Mouse (Mus musculus): Measurements from ENCODE around the gene Dnm3.

Gene Dnm3

GRCm38 (mm10) chr1:162121441-162122200 lies 356.2 kb downstream of the Dnm3 start:
- DNase-seq (ENCODE audit: low spot score in 2 of 2) = no peak

DNA sequence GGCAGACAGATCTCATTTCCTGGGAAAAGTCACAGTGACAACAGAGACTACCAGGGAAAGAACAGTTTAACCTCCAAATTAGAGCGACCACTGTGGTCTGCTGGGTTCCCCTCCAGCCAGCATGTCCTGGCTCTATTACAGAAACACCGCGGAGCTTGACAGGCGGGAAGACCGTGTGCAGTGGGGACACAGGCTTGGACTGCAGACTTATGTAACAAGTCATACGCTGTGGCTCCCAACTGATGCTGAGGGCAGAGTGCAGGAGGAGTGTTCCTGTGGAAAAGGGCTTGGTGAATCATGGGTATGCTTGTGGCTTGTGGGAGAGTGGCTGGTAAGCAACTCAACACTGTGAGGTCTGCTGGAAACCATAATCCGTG lies 368.4 kb downstream of the Dnm3 start:
- DNase-seq (ENCODE audit: low spot score in 2 of 2) = no peak

DNA sequence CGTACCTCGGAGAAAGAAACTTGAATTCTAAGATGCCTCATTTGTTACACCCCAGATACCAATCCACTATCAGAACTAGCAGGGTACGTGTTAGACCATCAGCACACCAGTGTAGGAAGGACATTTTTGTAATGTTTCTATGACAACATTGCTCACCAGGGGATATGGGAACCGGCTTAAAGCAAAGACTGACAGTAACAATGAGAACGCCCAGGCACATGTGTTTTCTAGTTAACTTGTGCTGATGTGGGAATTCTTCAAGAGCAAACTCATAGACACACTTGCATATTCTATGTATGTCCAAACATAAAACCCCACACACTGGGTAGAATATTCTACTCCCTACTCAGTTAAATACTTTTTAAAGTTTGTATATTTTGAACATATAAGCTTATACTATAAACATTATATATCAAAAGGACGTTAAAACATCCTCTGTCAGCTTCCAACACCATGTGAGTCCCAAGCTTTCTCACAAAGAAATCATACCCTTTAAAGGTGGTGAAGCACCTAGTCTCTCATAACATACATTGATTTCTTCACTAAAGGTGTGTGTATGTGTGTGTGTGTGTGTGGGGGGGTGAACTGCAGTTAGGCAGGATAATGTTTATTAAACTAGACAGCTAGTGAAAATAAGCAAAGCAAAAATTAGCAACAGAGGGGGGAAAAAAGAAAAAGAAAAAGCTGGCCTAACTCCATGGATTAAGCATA lies 369.0 kb downstream of the Dnm3 start:
- DNase-seq (ENCODE audit: low spot score in 2 of 2) = no peak

GRCm38 (mm10) chr1:162108181-162108671 lies 369.6 kb downstream of the Dnm3 start:
- peak in 1 of 2 experiments; percentile 13 for DNase-seq (ENCODE audit: low spot score in 2 of 2)

DNA sequence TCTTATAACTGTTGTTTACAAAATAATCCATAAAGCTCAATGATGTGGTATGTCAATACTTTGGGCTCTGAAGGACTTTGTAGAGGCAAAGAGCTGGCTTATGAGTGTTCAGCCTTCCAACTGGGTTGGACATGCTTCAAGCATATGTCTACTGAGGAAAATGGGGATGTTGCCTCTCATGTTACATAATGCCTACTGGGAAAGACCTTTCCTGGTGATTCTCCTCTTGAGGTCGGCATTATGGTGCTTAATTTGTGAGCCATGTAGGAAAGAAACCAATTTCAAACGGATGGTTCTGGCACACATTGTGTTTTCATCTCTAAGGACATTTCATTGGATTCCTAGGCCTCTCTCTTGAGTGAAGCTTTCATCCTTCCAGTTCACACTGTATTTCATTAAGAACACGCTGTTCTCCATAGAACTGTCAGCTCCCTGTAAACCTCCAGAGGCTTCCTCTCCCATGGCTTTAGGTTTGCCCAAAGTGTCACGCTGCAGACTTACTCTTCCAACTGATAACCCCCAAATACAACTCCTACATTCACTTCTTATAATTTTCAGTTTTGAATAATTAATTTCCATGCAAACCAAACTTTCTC lies 370.7 kb downstream of the Dnm3 start:
- no peak for DNase-seq (ENCODE audit: low spot score in 2 of 2)

GRCm38 (mm10) chr1:162100961-162101830 lies 376.6 kb downstream of the Dnm3 start:
- DNase-seq (ENCODE audit: low spot score in 2 of 2) = no peak

GRCm38 (mm10) chr1:162100033-162100820 lies 377.6 kb downstream of the Dnm3 start:
- no peak for DNase-seq (ENCODE audit: low spot score in 2 of 2)

- no peak for DNase-seq (ENCODE audit: low spot score in 2 of 2)
Measured at GRCm38 (mm10) chr1:162099203-162099602, 378.6 kb downstream of the Dnm3 start.

DNA sequence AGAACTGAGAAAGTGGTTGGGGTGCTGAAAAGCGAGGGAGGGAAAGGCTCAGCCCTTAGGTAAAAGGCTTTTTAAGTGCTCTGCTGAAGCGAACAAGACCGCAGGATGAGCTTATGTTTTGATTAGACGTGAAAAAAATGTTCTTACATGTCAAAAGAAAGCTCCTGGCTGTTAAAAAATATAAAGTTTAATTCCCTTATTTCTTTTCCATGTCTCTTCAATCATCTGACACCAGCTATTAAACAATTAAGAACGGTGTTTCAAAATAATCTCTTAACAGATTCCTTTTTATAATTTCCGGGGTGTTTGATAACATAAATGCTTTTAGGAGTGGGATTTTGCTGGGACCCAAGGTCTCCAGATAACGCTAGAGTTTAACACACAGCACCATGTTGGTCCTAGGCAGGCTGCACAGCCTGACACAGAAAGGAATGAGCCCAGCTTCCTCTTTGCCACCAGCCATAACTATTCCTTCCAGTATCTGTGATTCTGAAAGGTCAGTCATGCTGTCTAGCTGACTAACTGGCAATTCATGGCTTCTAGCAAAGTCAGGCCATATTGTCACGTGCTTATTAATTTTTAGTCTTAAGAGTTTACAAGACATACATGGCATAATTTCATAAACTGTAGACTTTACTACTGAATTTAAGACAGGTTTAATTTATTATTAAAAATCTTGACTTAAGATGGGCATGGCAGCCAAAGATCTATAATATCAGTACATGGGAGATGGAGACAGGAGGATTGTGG lies 383.1 kb downstream of the Dnm3 start:
- DNase-seq (ENCODE audit: low spot score in 2 of 2) = no peak

GRCm38 (mm10) chr1:162093806-162094522 lies 383.9 kb downstream of the Dnm3 start:
- DNase-seq (ENCODE audit: low spot score in 2 of 2) = no peak

DNA sequence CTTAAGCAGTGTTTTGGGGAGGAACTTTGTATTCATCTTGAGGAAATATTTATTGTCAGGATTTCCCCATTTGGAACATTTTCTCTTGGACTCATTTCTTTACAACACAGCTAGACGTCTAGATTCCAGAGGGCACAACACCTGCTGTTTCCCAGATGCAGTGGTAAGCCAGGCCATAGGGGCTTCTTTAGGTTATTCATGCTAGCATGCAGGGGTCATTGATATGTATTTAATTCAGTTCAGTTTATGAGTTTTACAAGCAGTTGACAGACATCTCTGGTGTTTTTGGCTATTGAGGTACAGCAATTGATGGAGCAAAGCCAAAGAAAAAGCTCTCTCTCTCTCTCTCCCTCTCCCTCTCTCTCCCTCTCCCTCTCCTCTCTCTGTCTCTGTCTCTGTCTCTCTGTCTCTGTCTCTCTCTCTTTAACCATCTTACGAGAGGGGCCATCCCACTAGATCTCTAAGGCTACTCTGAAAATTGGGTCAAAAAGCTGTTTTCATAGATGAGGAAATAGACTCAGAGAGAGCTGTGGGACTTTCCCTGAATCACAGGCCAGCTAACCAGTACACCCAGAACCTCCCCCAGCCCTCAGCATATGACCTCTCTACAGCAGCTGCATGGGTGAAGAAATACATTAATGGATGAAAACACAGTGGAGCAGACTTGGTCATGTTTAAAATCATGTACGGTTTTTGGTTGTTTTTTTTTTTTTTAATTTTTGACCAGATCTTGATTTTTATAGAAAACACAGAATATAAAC lies 384.8 kb downstream of the Dnm3 start:
- no peak for DNase-seq (ENCODE audit: low spot score in 2 of 2)

DNA sequence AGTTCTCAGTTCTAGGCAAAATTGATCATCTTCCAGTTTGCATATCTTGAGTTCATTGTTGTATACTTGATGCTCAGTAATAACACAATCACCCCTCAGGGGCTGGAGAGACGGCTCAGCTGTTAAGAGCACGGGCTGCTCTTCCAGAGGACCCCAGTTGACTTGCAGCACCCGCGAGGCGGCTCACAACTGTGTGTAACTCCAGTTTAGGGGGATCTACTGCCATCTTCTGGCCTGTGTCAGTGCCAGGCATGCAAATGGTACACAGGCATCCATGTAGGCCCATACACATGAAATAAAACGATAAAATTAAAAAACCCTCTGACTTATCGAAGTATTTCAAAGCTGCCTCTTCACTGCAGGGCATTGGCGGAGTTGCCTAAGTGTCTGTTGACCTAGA lies 385.4 kb downstream of the Dnm3 start:
- no peak for DNase-seq (ENCODE audit: low spot score in 2 of 2)

DNA sequence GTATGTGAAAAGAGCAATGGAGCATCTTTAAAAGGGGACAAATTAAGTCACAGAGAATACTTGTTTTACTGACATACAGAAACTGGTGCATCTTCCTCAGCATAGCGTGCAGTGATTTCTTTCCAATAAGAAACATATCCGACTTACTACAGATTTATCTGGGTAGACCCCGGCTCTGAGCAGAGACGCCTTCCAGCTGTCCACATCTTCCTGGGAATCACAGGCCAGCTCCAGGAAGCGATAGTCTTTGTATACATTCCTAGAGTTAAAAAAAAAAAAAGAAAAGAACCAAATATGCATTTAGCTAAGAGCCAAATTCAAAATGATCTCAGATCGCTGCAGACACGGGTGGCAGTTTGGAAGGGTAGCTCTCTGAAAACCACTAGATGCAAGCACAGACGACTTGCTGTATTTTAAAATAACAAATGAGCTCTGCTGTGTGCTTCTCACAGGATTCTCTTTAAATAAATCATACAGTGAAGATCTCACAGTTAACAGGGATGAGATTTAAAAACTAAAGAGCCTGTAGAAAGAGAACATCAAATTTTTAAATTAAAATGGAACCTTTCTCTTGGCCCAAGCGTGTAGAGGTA lies 393.9 kb downstream of the Dnm3 start:
- DNase-seq (ENCODE audit: low spot score in 2 of 2) = no peak

GRCm38 (mm10) chr1:162083354-162083753 lies 394.5 kb downstream of the Dnm3 start:
- DNase-seq (ENCODE audit: low spot score in 2 of 2) = no peak

- DNase-seq (ENCODE audit: low spot score in 2 of 2) = no peak
Measured at GRCm38 (mm10) chr1:162082711-162083110, 395.1 kb downstream of the Dnm3 start.

- DNase-seq (ENCODE audit: low spot score in 2 of 2) = no peak
Measured at GRCm38 (mm10) chr1:162081693-162082372, 396.0 kb downstream of the Dnm3 start.

DNA sequence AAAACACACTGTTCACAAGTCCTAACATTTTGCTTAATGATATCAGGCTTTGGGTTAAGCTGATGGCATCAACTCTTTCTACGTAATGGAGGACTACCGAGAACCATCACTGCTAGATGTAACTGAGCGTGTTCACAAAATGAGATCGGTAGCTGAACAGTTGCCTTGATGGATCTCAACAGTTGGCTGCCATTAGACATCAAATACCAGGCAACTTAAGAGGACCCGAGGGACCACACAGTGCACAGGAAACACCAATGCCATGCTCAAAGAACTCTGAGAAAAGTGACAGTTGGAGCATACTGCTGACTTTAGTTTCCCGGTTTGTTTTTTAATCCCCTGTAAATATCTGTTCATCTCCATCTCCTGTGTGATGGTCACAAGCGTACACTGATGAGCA lies 397.8 kb downstream of the Dnm3 start:
- no peak for DNase-seq (ENCODE audit: low spot score in 2 of 2)

DNA sequence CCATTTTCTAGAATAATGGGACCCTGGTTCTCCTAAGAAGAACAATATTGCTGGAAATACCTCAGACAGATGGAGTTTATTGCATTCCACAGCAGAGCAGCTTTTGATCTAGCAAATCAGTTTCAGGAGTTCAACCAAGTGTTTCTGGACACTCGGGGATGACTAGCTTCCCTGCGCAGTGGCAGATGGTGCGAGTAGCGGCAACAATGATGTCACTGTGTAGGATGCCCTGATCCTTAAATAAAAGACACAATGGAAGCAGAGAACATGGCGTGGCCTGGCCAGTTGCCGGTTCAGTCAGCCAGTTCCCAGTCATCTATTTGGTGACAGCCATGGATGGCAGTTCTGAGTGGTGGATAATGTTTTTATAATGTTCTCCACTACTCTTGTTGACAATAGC lies 400.4 kb downstream of the Dnm3 start:
- DNase-seq (ENCODE audit: low spot score in 2 of 2) = no peak

All from frontal cortex, postnatal 14 days (tissue).